Mouse (Mus musculus): ENCODE measurements around the gene Wbp4.

DNA sequence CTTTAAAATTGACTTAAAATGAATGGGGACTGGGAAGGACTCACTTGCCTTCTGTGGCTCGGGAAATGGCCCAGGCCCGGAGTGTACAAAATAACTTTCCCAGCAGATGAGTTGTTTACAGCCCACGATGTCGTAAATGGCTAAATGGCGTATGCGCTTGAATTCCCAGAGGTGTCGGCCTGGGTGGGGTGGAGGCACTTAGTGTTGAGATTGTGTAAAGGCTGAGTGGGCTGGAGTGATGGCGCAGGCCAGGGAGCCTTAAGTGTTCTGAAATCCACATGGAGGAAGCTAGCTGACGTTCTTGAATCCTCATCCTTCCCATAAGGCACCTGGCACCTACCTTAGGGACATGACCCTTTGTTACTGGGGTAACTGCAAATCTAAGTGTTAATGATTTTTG, 7.2 kb upstream of the Wbp4 start:
- TF ChIP-seq POLR2A (IDR thresholded peaks at IDR 0.05; ENCODE audit: borderline replicate concordance, extremely low read depth, insufficient read depth, insufficient read length, poor library complexity, severe bottlenecking) (no peak), CTCF (IDR thresholded peaks at IDR 0.05; ENCODE audit: borderline replicate concordance, extremely low read depth, insufficient read depth, insufficient read length) (no peak)

All from brain, embryonic 14.5 days (tissue).